Mouse (Mus musculus) induced T-regulatory cell, adult 2 months (primary cell): ENCODE measurements around the gene Ang6.
"Not testable (repeated sequence)": the region's sequence is repeated elsewhere in the genome, so short reads cannot be mapped to it uniquely, and the experiment has no call there.

Source experiments
- DNase-seq: peaks from one replicate; pipeline ENCODE4 v3.0.0-alpha.2; 2012; ENCODE audit warnings: low read depth

Gene Ang6

GRCm38 (mm10) chr14:44002169-44002568 is at the start of gene Ang6:
TSS of gene Ang6 (minus strand) at chr14:44002269.
- no peak for DNase-seq

- not testable (repeated sequence) for DNase-seq
Measured at GRCm38 (mm10) chr14:44046567-44046966, 44.5 kb upstream of the Ang6 start.

GRCm38 (mm10) chr14:44031828-44032227 is 29.8 kb upstream of the Ang6 start:
- not testable (repeated sequence) for DNase-seq

GRCm38 (mm10) chr14:44009686-44010085 is 7.6 kb upstream of the Ang6 start:
- not testable (repeated sequence) for DNase-seq

GRCm38 (mm10) chr14:44008021-44008420 is 6.0 kb upstream of the Ang6 start:
- not testable (repeated sequence) for DNase-seq

GRCm38 (mm10) chr14:44001600-44001999 is 469 bp downstream of the Ang6 start:
- DNase-seq, result no peak

- DNase-seq, result not testable (repeated sequence)
Measured at GRCm38 (mm10) chr14:43998455-43999000, 3.5 kb downstream of the Ang6 start.

- peak; percentile 32 for DNase-seq
Measured at GRCm38 (mm10) chr14:43987404-43987803, 14.7 kb downstream of the Ang6 start.

GRCm38 (mm10) chr14:43986147-43986546 is 15.9 kb downstream of the Ang6 start:
- DNase-seq, result no peak

- peak; percentile 44 for DNase-seq
Measured at GRCm38 (mm10) chr14:43983897-43984296, 18.2 kb downstream of the Ang6 start.

GRCm38 (mm10) chr14:43983454-43983853 is 18.6 kb downstream of the Ang6 start:
- no peak for DNase-seq

GRCm38 (mm10) chr14:43956769-43957168 is 45.3 kb downstream of the Ang6 start, which contains the start of gene Ang5:
TSS of gene Ang5 (plus strand) at chr14:43957069.
- not testable (repeated sequence) for DNase-seq

- DNase-seq, result not testable (repeated sequence)
Measured at GRCm38 (mm10) chr14:43955074-43955473, 47.0 kb downstream of the Ang6 start.

GRCm38 (mm10) chr14:43953382-43953781 is 48.7 kb downstream of the Ang6 start:
- not testable (repeated sequence) for DNase-seq
